Mouse (Mus musculus) lung, embryonic 14.5 days (tissue): Measurements from ENCODE around the gene Rbm4. TPM values are rescaled to one million over a fixed set of nuclear protein-coding genes. Genes with fewer than 3 reads are reported as not detected.

Source experiments
- ATAC-seq: fragments of 200-750 bp; cut with Nextera tagmentation; 2 replicates; pipeline ENCODE4 v1.8.0; 2017; ENCODE audit warnings: mild to moderate bottlenecking, moderate TSS enrichment, moderate library complexity; ENCODE audit not compliant: insufficient read depth
- DNase-seq: peaks from one replicate; pipeline ENCODE4 v3.0.0-alpha.2; 2015
- H3K27ac ChIP-seq: fragments of 300-500 bp; sonication (generic); 2 replicates; pipeline ENCODE4 v1.5.1; 2014; ENCODE audit warnings: low read depth, mild to moderate bottlenecking, moderate library complexity
- H3K27me3 ChIP-seq: fragments of 300-500 bp; sonication (generic); 2 replicates; pipeline ENCODE4 v1.6.1; 2014; ENCODE audit warnings: low read length, control low read depth; ENCODE audit not compliant: insufficient read depth
- H3K36me3 ChIP-seq: fragments of 300-500 bp; sonication (generic); 2 replicates; pipeline ENCODE4 v1.6.1; 2014; ENCODE audit warnings: control low read depth; ENCODE audit not compliant: insufficient read depth
- H3K4me1 ChIP-seq: fragments of 300-500 bp; sonication (generic); 2 replicates; pipeline ENCODE4 v1.6.1; 2014; ENCODE audit warnings: antibody characterized with exemption, control low read depth; ENCODE audit not compliant: insufficient read depth
- H3K4me2 ChIP-seq: fragments of 300-500 bp; sonication (generic); 2 replicates; pipeline ENCODE4 v1.6.1; 2014; ENCODE audit warnings: mild to moderate bottlenecking
- H3K4me3 ChIP-seq: fragments of 300-500 bp; sonication (generic); 2 replicates; pipeline ENCODE4 v1.5.1; 2014; ENCODE audit warnings: low read depth, low read length
- H3K9ac ChIP-seq: fragments of 300-500 bp; sonication (generic); 2 replicates; pipeline ENCODE4 v1.6.1; 2014
- H3K9me3 ChIP-seq: fragments of 300-500 bp; sonication (generic); 2 replicates; pipeline ENCODE4 v1.6.1; 2016; ENCODE audit warnings: low read depth, low read length, control low read depth
- CTCF ChIP-seq: IDR thresholded peaks from 2 replicates; pipeline ENCODE4 v1.5.1; 2016; ENCODE audit warnings: antibody characterized with exemption, low read depth
- WGBS: fragments of 180-500 bp; shearing (Covaris S2); extraction: QIAGEN DNeasy Blood & Tissue Kit; methylation state at CpG from one replicate; pipeline ENCODE4 v1.1.7; 2014; 5-methylcytosine and 5-hydroxymethylcytosine counted together
- polyA plus RNA-seq: library from polyadenylated mRNA; unstranded; fragments of >200 nt; fragmentation: Nextera tagmentation; extraction: Ambion mirVana; gene quantifications from 2 replicates; pipeline ENCODE4 v1.2.1, GENCODE M21; 2014

Rbm4 gene
- polyA plus RNA-seq, 1 experiment from 2014 or later = 62.8 TPM

GRCm38 (mm10) chr19:4797846-4798245, 4.1 kb upstream of the Rbm4 start:
- TF ChIP-seq CTCF = no peak
- WGBS = 92% methylated on average over 2 of the region's 2 CpGs
- peaks cover 53% of the 10 kb centered on the region for H3K36me3 ChIP-seq

GRCm38 (mm10) chr19:4795929-4796328, 2.2 kb upstream of the Rbm4 start:
- H3K4me3 ChIP-seq = no peak overlapping the region
- DNase-seq (no peak), ATAC-seq (no peak)
- H3K4me1 ChIP-seq = peaks cover 7% of the 10 kb centered on the region; the same call in 1 of the 2 replicates
- H3K27me3 ChIP-seq = no peaks in the 10 kb centered on the region
- WGBS = 57% methylated on average over 1 of the region's 1 CpGs
- H3K4me2 ChIP-seq = no peak overlapping the region
- no peak for TF ChIP-seq CTCF
- H3K27ac ChIP-seq = no peak overlapping the region
- H3K36me3 ChIP-seq = peaks cover 47% of the 10 kb centered on the region
- H3K9me3 ChIP-seq = no peaks in the 10 kb centered on the region
- no peak overlapping the region for H3K9ac ChIP-seq

More at GRCm38 (mm10) chr19:4797846-4798245, 4.1 kb upstream of the Rbm4 start:
- H3K27me3 ChIP-seq = no peaks in the 10 kb centered on the region
- no peak overlapping the region for H3K4me3 ChIP-seq
- H3K4me1 ChIP-seq = peaks cover 2% of the 10 kb centered on the region; the same call in 1 of the 2 replicates
- H3K9ac ChIP-seq = no peak overlapping the region
- ATAC-seq (no peak), DNase-seq (no peak)
- H3K9me3 ChIP-seq = no peaks in the 10 kb centered on the region
- no peak overlapping the region for H3K4me2 ChIP-seq
- no peak overlapping the region for H3K27ac ChIP-seq

DNA sequence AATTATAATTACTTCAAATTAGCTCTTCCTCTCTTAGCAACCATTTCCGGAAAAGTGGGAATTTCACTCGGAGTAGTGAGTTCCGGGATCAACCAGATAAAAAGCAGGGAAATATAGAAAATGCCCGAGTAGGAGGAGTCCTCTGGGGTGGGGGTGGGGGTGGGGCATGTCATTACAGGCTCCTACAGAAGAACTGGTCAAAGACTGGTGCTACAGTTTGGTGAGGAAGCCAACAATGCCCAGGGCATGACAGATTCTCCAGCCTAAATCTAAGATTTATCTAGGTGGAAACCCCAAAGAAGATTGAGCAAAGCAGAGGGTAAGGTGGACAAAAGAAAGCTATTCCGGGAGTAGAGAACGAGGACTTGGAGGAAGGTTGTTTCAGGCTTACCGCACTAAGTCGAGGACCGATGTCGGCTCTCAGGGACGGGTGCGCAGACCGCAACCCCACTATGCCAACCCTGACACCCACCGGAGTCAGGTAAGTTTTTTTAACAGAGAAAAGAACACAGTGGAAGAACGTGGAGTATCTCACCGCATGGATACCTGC, 345 bp downstream of the Rbm4 start:
- peak overlapping the region; percentile 62 for H3K4me2 ChIP-seq
- peak overlapping the region; percentile 80 for H3K9ac ChIP-seq
- no peaks in the 10 kb centered on the region for H3K27me3 ChIP-seq
- H3K4me1 ChIP-seq = peaks cover 12% of the 10 kb centered on the region; the same call in 1 of the 2 replicates
- DNase-seq = no peak
- peak overlapping the region; percentile 67 for H3K4me3 ChIP-seq
- H3K27ac ChIP-seq = peak overlapping the region; percentile 84; the same call in 1 of the 2 replicates
- peaks cover 46% of the 10 kb centered on the region for H3K36me3 ChIP-seq
- no peaks in the 10 kb centered on the region for H3K9me3 ChIP-seq
- peak; percentile 50 for ATAC-seq
- no peak for TF ChIP-seq CTCF
- under 1% methylated on average over 16 of the region's 16 CpGs for WGBS

DNA sequence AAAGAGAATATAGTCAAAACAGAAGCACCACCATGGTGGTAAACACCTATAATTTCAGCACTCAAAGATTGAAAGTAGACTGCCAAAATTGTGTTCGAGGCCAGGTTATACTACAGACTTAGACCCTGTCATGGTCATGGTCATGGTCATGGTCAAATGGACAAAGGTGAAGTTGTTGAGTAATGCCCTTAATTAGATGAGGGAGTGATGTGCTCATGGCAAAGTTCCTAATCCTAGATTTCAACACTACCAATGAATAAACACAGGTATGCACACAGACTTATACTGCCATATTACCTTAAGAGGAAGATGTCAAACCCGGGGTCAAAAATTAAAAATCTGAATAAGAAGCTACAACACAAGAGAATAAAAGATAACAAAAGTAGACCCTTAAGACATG, 7.4 kb downstream of the Rbm4 start:
- peaks cover 6% of the 10 kb centered on the region; the same call in 1 of the 2 replicates for H3K4me1 ChIP-seq

GRCm38 (mm10) chr19:4785206-4785605, 8.5 kb downstream of the Rbm4 start:
- WGBS = 81% methylated on average over 7 of the region's 7 CpGs
- Histone ChIP-seq H3K9ac (no peak overlapping the region), H3K27me3 (no peaks in the 10 kb centered on the region), H3K27ac (no peak overlapping the region), H3K4me3 (no peak overlapping the region), H3K4me2 (no peak overlapping the region), H3K9me3 (no peaks in the 10 kb centered on the region), H3K4me1 (peaks cover 2% of the 10 kb centered on the region; the same call in 1 of the 2 replicates), H3K36me3 (peaks cover 92% of the 10 kb centered on the region)
- no peak for TF ChIP-seq CTCF
- ATAC-seq = no peak
- DNase-seq = no peak

More for the DNA sequence above, 7.4 kb downstream of the Rbm4 start:
- no peak for TF ChIP-seq CTCF
- no peak overlapping the region for H3K27ac ChIP-seq
- no peak overlapping the region for H3K9ac ChIP-seq
- H3K4me2 ChIP-seq = no peak overlapping the region
- no peak for ATAC-seq
- DNase-seq = no peak
- H3K4me3 ChIP-seq = no peak overlapping the region
- H3K9me3 ChIP-seq = no peaks in the 10 kb centered on the region
- peaks cover 94% of the 10 kb centered on the region for H3K36me3 ChIP-seq
- no peaks in the 10 kb centered on the region for H3K27me3 ChIP-seq
- WGBS = 92% methylated on average over 2 of the region's 2 CpGs

DNA sequence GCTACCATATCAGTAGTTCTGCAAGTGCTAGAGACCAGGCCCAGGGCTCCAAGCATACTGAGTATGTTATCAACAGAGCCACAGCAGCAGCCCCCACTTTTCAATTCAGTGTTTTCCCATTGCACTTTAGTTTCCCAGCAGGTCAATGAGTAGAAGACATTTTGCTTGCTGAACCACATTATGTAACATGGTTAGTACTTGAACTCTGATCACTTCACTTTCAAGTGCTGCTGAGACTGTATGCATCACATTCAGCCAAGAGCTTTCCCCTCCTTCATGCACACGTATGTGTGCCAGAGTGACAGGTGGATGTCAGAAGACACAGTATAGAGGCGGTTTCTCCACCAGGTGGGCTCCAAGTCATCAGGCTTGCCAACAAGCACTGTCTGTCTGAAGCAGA, 10.8 kb downstream of the Rbm4 start:
- 76% methylated on average over 2 of the region's 2 CpGs for WGBS
- TF ChIP-seq CTCF = no peak
- Histone ChIP-seq H3K4me1 (no peaks in the 10 kb centered on the region), H3K27me3 (no peaks in the 10 kb centered on the region), H3K9ac (no peak overlapping the region), H3K9me3 (no peaks in the 10 kb centered on the region), H3K36me3 (peaks cover 91% of the 10 kb centered on the region), H3K4me3 (no peak overlapping the region), H3K4me2 (no peak overlapping the region), H3K27ac (no peak overlapping the region)
- DNase-seq (no peak), ATAC-seq (no peak)

GRCm38 (mm10) chr19:4772785-4773184, 20.9 kb downstream of the Rbm4 start:
- Histone ChIP-seq H3K4me3 (no peak overlapping the region), H3K27ac (no peak overlapping the region), H3K9ac (no peak overlapping the region), H3K4me2 (no peak overlapping the region), H3K4me1 (no peaks in the 10 kb centered on the region), H3K27me3 (no peaks in the 10 kb centered on the region), H3K36me3 (peaks cover 95% of the 10 kb centered on the region), H3K9me3 (no peaks in the 10 kb centered on the region)
- no peak for TF ChIP-seq CTCF
- DNase-seq (no peak), ATAC-seq (no peak)
- 45% methylated on average over 3 of the region's 3 CpGs for WGBS
